Mouse (Mus musculus): ENCODE measurements around the gene Itsn1.

- TF ChIP-seq CTCF (IDR thresholded peaks at IDR 0.05) (no peak; the same call in 1 of the 2 replicates), EP300 (IDR thresholded peaks at IDR 0.05) (no peak)
Measured at GRCm38 (mm10) chr16:91932082-91932690, 203.1 kb downstream of the Itsn1 start.
